Mouse (Mus musculus): ENCODE measurements around the gene Hdac4. TPM values are rescaled to one million over a fixed set of nuclear protein-coding genes. Genes with fewer than 3 reads are reported as not detected.

The Hdac4 gene
- polyA plus RNA-seq, 1 experiment from 2014 or later = 31.2 TPM

DNA sequence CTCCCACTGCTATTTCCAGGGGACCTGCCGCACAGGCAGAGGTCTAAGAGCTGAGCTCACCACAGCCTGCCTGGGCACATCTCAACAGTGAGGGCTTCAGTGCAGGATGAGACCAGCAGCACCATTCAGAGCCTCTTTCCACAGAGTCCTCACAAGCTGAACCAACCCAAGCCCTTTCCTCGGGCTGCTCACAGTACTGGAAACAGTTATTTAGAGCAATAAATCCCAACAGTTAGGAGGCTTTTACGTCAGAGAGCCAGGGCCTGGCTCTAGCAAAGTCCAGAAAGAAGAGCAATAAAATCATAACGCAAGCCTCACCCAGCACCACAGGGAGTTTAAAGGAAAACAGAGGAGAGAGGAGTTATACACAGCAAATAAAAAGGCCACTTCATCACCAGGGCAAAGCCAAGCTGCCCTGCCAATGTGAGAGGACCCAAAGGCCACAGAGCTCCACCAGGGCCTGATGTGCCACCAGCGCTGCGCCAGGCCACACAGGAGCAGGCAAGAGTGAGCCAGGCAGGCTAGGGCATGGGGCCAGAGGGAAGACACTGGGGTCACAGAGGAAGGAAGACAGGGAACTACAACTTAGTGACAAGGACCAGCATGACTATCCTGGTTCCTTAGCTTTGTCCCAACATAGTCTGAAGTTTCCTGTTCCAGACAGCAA lies 50.5 kb downstream of the Hdac4 start:
- Histone ChIP-seq H3K36me3 (peaks cover 5% of the 10 kb centered on the region; the same call in 1 of the 2 replicates), H3K4me2 (no peak overlapping the region), H3K27ac (replicated peaks) (no peak overlapping the region), H3K9me3 (replicated peaks) (no peaks in the 10 kb centered on the region), H3K27me3 (replicated peaks) (no peaks in the 10 kb centered on the region), H3K9ac (replicated peaks) (no peak overlapping the region), H3K4me1 (peaks cover 35% of the 10 kb centered on the region), H3K4me3 (replicated peaks) (no peak overlapping the region)
- 39% methylated on average over 6 of the region's 6 CpGs for WGBS
- ATAC-seq (ENCODE audit: low FRiP score) = no peak; the same call in 1 of the 2 replicates

DNA sequence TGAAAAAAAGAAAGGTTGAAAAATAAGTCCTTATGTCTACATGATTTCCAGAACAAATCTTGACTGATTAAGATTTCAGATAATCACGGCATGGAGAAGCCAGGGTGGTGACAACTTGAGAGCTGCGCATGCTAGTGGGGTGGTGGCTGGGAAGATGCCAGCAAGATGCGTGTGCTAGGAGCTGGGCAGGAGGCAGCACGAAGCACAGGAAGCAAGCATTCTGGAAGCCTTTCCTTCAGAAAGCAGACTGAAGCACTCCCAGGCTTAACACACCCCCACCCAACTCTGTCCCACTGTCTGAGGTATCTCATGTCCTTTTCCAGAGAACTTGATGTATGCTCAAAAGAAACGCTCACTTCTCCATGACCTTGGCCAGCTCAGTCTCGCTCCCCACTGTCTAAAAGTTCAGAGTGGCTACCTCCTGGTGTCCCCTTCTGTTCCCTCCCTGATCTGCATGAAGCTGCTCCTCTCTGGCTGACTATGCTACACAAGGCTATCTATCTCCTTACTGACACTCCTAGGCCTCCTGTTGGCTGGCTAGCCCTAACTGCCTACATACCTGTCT lies 52.1 kb downstream of the Hdac4 start:
- no peak for ATAC-seq (ENCODE audit: low FRiP score)
- no peak overlapping the region for H3K9ac ChIP-seq (replicated peaks)
- peaks cover 35% of the 10 kb centered on the region for H3K4me1 ChIP-seq
- no peak overlapping the region for H3K4me2 ChIP-seq
- no peak overlapping the region for H3K4me3 ChIP-seq (replicated peaks)
- H3K9me3 ChIP-seq (replicated peaks) = no peaks in the 10 kb centered on the region
- WGBS = 72% methylated on average over 6 of the region's 6 CpGs
- H3K36me3 ChIP-seq = peaks cover 7% of the 10 kb centered on the region; the same call in 1 of the 2 replicates
- no peaks in the 10 kb centered on the region for H3K27me3 ChIP-seq (replicated peaks)
- no peak overlapping the region for H3K27ac ChIP-seq (replicated peaks)

GRCm38 (mm10) chr1:92142793-92143192 lies 52.7 kb downstream of the Hdac4 start:
- H3K4me3 ChIP-seq (replicated peaks) = no peak overlapping the region
- H3K4me2 ChIP-seq = no peak overlapping the region
- H3K9me3 ChIP-seq (replicated peaks) = no peaks in the 10 kb centered on the region
- H3K27ac ChIP-seq (replicated peaks) = no peak overlapping the region
- WGBS = 55% methylated on average over 4 of the region's 4 CpGs
- H3K27me3 ChIP-seq (replicated peaks) = no peaks in the 10 kb centered on the region
- no peak for ATAC-seq (ENCODE audit: low FRiP score)
- H3K36me3 ChIP-seq = peaks cover 5% of the 10 kb centered on the region; the same call in 1 of the 2 replicates
- no peak overlapping the region for H3K9ac ChIP-seq (replicated peaks)
- H3K4me1 ChIP-seq = peaks cover 36% of the 10 kb centered on the region

DNA sequence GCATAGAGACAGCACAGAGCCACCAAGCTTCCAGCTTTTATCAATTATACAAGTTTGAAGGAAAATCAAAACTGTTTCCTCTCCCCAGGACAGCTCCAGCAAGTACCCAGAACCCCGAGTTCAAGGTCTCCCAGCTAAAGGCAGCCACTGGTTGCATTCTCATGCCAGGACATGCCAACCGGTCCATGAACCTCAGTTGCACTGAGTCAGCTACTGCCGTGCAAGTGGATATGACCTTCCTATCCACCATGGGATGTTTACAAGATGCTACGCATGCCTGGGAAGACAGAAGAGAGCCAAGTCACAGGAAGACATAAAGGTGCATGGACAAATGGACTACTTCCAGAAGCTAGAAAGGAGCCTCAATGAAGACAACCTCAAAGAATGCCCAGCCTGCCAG lies 56.5 kb downstream of the Hdac4 start:
- no peak overlapping the region for H3K9ac ChIP-seq (replicated peaks)
- no peaks in the 10 kb centered on the region for H3K27me3 ChIP-seq (replicated peaks)
- no peak overlapping the region for H3K4me2 ChIP-seq
- H3K9me3 ChIP-seq (replicated peaks) = no peaks in the 10 kb centered on the region
- WGBS = 98% methylated on average over 4 of the region's 4 CpGs
- ATAC-seq (ENCODE audit: low FRiP score) = no peak
- no peak overlapping the region for H3K27ac ChIP-seq (replicated peaks)
- H3K4me1 ChIP-seq = peaks cover 46% of the 10 kb centered on the region
- 0 out of 2 replicates have a peak, but pooled peaks cover 2% of the 10 kb centered on the region for H3K36me3 ChIP-seq
- H3K4me3 ChIP-seq (replicated peaks) = no peak overlapping the region

GRCm38 (mm10) chr1:92137136-92137848 lies 58.2 kb downstream of the Hdac4 start:
- H3K9ac ChIP-seq (replicated peaks) = no peak overlapping the region
- H3K36me3 ChIP-seq = 0 out of 2 replicates have a peak, but pooled peaks cover 2% of the 10 kb centered on the region
- WGBS = 81% methylated on average over 2 of the region's 2 CpGs
- ATAC-seq (ENCODE audit: low FRiP score) = no peak
- no peak overlapping the region for H3K4me3 ChIP-seq (replicated peaks)
- H3K9me3 ChIP-seq (replicated peaks) = no peaks in the 10 kb centered on the region
- peaks cover 38% of the 10 kb centered on the region for H3K4me1 ChIP-seq
- peak overlapping the region; percentile 4; the same call in 1 of the 2 replicates for H3K27ac ChIP-seq (replicated peaks)
- H3K27me3 ChIP-seq (replicated peaks) = no peaks in the 10 kb centered on the region
- H3K4me2 ChIP-seq = no peak overlapping the region

- H3K9me3 ChIP-seq (replicated peaks) = no peaks in the 10 kb centered on the region
- H3K4me2 ChIP-seq = no peak overlapping the region
- H3K27ac ChIP-seq (replicated peaks) = 0 out of 2 replicates have a peak overlapping the region, but pooled peaks have one; percentile 4
- no peak for ATAC-seq (ENCODE audit: low FRiP score)
- WGBS = 90% methylated on average over 3 of the region's 3 CpGs
- peaks cover 43% of the 10 kb centered on the region for H3K4me1 ChIP-seq
- H3K27me3 ChIP-seq (replicated peaks) = no peaks in the 10 kb centered on the region
- H3K36me3 ChIP-seq = 0 out of 2 replicates have a peak, but pooled peaks cover 2% of the 10 kb centered on the region
- no peak overlapping the region for H3K4me3 ChIP-seq (replicated peaks)
- no peak overlapping the region for H3K9ac ChIP-seq (replicated peaks)
These were observed 59.1 kb downstream of the Hdac4 start for GRCm38 (mm10) chr1:92136362-92136761.

DNA sequence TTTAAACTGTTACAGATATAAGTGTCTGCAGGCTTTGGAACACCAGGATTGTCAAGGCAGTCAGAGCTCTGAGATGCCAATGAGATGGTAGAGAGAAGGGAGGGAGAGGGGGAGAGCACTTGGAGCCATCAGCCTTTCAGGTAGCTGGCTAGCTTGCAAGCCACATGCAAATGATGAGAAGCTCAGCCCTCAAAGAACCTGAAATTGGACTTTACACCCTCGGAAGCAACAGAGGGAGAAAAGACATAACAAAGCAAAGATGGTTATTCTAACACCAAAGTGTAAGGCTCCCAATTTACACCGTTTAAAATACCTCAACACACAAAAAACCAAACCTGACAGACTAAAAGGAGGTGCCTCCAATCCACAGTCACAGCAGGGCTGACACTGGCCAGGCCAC lies 63.3 kb downstream of the Hdac4 start:
- Histone ChIP-seq H3K9me3 (replicated peaks) (no peaks in the 10 kb centered on the region), H3K4me2 (no peak overlapping the region), H3K4me3 (replicated peaks) (no peak overlapping the region), H3K9ac (replicated peaks) (no peak overlapping the region), H3K36me3 (no peaks in the 10 kb centered on the region), H3K27ac (replicated peaks) (no peak overlapping the region), H3K27me3 (replicated peaks) (no peaks in the 10 kb centered on the region), H3K4me1 (peaks cover 50% of the 10 kb centered on the region)
- 56% methylated on average over 2 of the region's 2 CpGs for WGBS
- ATAC-seq (ENCODE audit: low FRiP score) = no peak

DNA sequence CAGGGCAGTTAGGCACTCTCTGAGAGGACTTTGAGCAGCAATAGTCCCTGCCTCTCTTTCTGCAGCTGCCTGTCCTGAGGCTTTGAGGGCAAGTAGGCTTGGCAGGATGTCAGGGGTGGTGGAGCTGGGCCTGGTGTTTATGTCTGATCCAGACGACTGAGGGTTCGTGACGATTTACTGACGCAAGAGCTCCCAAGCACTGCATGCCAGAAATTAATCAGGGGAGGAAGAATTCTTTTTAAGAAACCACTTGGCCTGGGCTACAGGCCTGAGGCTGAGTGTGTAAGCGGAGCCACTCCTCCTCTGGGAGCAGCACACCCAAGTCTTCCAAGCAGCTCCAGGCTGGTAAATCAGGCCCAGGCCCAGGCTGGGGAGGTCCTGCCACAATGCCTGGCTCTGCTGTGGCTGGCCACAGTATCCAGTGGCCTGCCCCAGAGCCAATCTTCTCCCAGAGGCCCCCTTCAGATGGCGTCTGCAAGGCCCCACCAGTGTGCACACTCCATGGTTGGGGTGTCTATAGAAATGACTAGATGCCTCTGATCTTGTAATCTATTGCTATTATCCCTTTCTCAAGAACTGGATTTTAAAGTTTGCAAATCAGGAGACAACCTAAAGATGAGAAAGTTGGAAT lies 64.9 kb downstream of the Hdac4 start:
- WGBS = 44% methylated on average over 6 of the region's 6 CpGs
- Histone ChIP-seq H3K27me3 (replicated peaks) (no peaks in the 10 kb centered on the region), H3K4me1 (peaks cover 35% of the 10 kb centered on the region), H3K4me2 (no peak overlapping the region), H3K4me3 (replicated peaks) (no peak overlapping the region), H3K27ac (replicated peaks) (peak overlapping the region; percentile 45), H3K9ac (replicated peaks) (no peak overlapping the region), H3K36me3 (no peaks in the 10 kb centered on the region), H3K9me3 (replicated peaks) (no peaks in the 10 kb centered on the region)
- peak; percentile 63; the same call in 1 of the 2 replicates for ATAC-seq (ENCODE audit: low FRiP score)

GRCm38 (mm10) chr1:92129751-92130150 lies 65.7 kb downstream of the Hdac4 start:
- no peak overlapping the region for H3K27ac ChIP-seq (replicated peaks)
- 90% methylated on average over 3 of the region's 3 CpGs for WGBS

GRCm38 (mm10) chr1:92127785-92128184 lies 67.7 kb downstream of the Hdac4 start:
- ATAC-seq (ENCODE audit: low FRiP score) = no peak

More at GRCm38 (mm10) chr1:92129751-92130150, 65.7 kb downstream of the Hdac4 start:
- peaks cover 36% of the 10 kb centered on the region for H3K4me1 ChIP-seq
- H3K9ac ChIP-seq (replicated peaks) = no peak overlapping the region
- H3K36me3 ChIP-seq = no peaks in the 10 kb centered on the region
- no peaks in the 10 kb centered on the region for H3K27me3 ChIP-seq (replicated peaks)
- no peak for ATAC-seq (ENCODE audit: low FRiP score)
- H3K9me3 ChIP-seq (replicated peaks) = no peaks in the 10 kb centered on the region
- H3K4me2 ChIP-seq = no peak overlapping the region
- no peak overlapping the region for H3K4me3 ChIP-seq (replicated peaks)

GRCm38 (mm10) chr1:92127366-92127765 lies 68.1 kb downstream of the Hdac4 start:
- no peak for ATAC-seq (ENCODE audit: low FRiP score)
- no peak overlapping the region for H3K27ac ChIP-seq (replicated peaks)
- no peaks in the 10 kb centered on the region for H3K27me3 ChIP-seq (replicated peaks)
- 100% methylated on average over 1 of the region's 1 CpGs for WGBS
- H3K36me3 ChIP-seq = no peaks in the 10 kb centered on the region
- H3K4me3 ChIP-seq (replicated peaks) = no peak overlapping the region
- H3K9me3 ChIP-seq (replicated peaks) = no peaks in the 10 kb centered on the region
- H3K4me2 ChIP-seq = no peak overlapping the region
- H3K9ac ChIP-seq (replicated peaks) = no peak overlapping the region
- H3K4me1 ChIP-seq = peaks cover 32% of the 10 kb centered on the region

More at GRCm38 (mm10) chr1:92127785-92128184, 67.7 kb downstream of the Hdac4 start:
- 90% methylated on average over 6 of the region's 6 CpGs for WGBS
- Histone ChIP-seq H3K4me2 (no peak overlapping the region), H3K36me3 (no peaks in the 10 kb centered on the region), H3K9ac (replicated peaks) (no peak overlapping the region), H3K4me1 (peaks cover 32% of the 10 kb centered on the region), H3K27ac (replicated peaks) (no peak overlapping the region), H3K4me3 (replicated peaks) (no peak overlapping the region), H3K9me3 (replicated peaks) (no peaks in the 10 kb centered on the region), H3K27me3 (replicated peaks) (no peaks in the 10 kb centered on the region)
